Mouse (Mus musculus) limb, embryonic 14.5 days (tissue): ENCODE results near the gene Wwox. TPM values are rescaled to one million over a fixed set of nuclear protein-coding genes. Genes with fewer than 3 reads are reported as not detected.

Experiments used
- ATAC-seq: fragments of 200-750 bp; cut with Nextera tagmentation; 2 replicates; pipeline ENCODE4 v1.8.0; 2017; ENCODE audit warnings: low read depth, moderate number of reproducible peaks, moderate TSS enrichment; ENCODE audit not compliant: low FRiP score
- DNase-seq: peaks from one replicate; pipeline ENCODE4 v3.0.0-alpha.2; 2015; ENCODE audit warnings: low spot score
- H3K27ac ChIP-seq: fragments of 300-500 bp; sonication (generic); replicated peaks from 2 replicates; pipeline ENCODE4 v1.5.1; 2014; ENCODE audit warnings: low read depth, mild to moderate bottlenecking, low read length, moderate library complexity, mixed read lengths
- H3K27me3 ChIP-seq: fragments of 300-500 bp; sonication (generic); 2 replicates; pipeline ENCODE4 v1.6.1; 2014; ENCODE audit warnings: low read length, mixed read lengths; ENCODE audit not compliant: control insufficient read depth, insufficient read depth
- H3K36me3 ChIP-seq: fragments of 300-500 bp; sonication (generic); 2 replicates; pipeline ENCODE4 v1.6.1; 2014; ENCODE audit warnings: mild to moderate bottlenecking, low read length, moderate library complexity, mixed read lengths; ENCODE audit not compliant: control insufficient read depth, insufficient read depth
- H3K4me1 ChIP-seq: fragments of 300-500 bp; sonication (generic); 2 replicates; pipeline ENCODE4 v1.6.1; 2014; ENCODE audit warnings: antibody characterized with exemption, low read length, mixed read lengths; ENCODE audit not compliant: control insufficient read depth, insufficient read depth
- H3K4me2 ChIP-seq: fragments of 300-500 bp; sonication (generic); replicated peaks from 2 replicates; pipeline ENCODE4 v1.6.1; 2014; ENCODE audit warnings: low read depth, mild to moderate bottlenecking, low read length, moderate library complexity; ENCODE audit not compliant: severe bottlenecking
- H3K4me3 ChIP-seq: fragments of 300-500 bp; sonication (generic); replicated peaks from 2 replicates; pipeline ENCODE4 v1.5.1; 2014; ENCODE audit warnings: low read length
- H3K9ac ChIP-seq: fragments of 300-500 bp; sonication (generic); 2 replicates; pipeline ENCODE4 v1.6.1; 2014; ENCODE audit warnings: mild to moderate bottlenecking, low read depth, low read length, moderate library complexity; ENCODE audit not compliant: severe bottlenecking
- H3K9me3 ChIP-seq: fragments of 300-500 bp; sonication (generic); 2 replicates; pipeline ENCODE4 v1.6.1; 2016; ENCODE audit warnings: low read length; ENCODE audit not compliant: control insufficient read depth
- POLR2A ChIP-seq: fragments of 200-500 bp; IDR thresholded peaks from 2 replicates; pipeline ENCODE4 v1.8.0; 2012; ENCODE audit warnings: inconsistent platforms, mild to moderate bottlenecking, moderate library complexity, borderline replicate concordance; ENCODE audit not compliant: insufficient read depth, insufficient read length; ENCODE audit errors: extremely low read depth
- whole genome bisulfite sequencing: fragments of 180-500 bp; shearing (Covaris S2); extraction: QIAGEN DNeasy Blood & Tissue Kit; methylation state at CpG from one replicate; pipeline ENCODE4 v1.1.7; 2014; 5-methylcytosine and 5-hydroxymethylcytosine counted together
- polyA plus RNA-seq, 2 experiments: library from polyadenylated mRNA; depleted of rRNA in 1 of 2; stranded (reverse) in 1 of 2; unstranded in 1 of 2; fragments of >200 nt; fragmentation: Nextera tagmentation in 1 of 2; extraction: Ambion mirVana in 1 of 2; gene quantifications; 2 replicates each; pipeline versions ENCODE4 v1.2.1 to v1.2.3; 2012 to 2014

The Wwox gene
- polyA plus RNA-seq, 2 experiments = 8.6 to 9.4 TPM

DNA sequence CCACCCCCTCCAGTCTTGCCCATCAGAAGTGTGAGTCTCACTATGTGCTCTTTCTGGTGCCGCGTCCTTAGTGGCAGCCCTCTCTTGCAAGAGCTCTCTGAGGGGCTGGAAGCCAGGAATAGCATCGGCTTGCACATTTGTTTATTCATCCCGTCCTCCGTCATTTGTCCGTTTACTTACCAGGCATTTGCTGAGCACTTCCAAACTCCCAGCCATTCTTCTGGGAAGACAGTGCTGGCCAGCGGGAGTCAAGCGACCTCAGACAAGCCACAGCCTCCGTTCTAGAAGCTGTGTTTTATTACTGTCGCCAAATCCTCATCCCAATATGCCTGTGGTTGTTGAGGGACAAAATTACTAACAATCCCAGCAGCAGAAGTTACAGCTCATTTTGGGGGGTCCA, 241.7 kb downstream of the Wwox start:
- no peak for DNase-seq
- 46% methylated on average over 10 of the region's 10 CpGs for WGBS
- Histone ChIP-seq H3K4me2 (no peak overlapping the region), H3K27ac (no peak overlapping the region), H3K4me3 (no peak overlapping the region), H3K36me3 (no peaks in the 10 kb centered on the region), H3K9me3 (no peaks in the 10 kb centered on the region), H3K27me3 (no peaks in the 10 kb centered on the region), H3K9ac (no peak overlapping the region), H3K4me1 (0 out of 2 replicates have a peak, but pooled peaks cover 8% of the 10 kb centered on the region)
- ATAC-seq = no peak
- no peak for TF ChIP-seq POLR2A

DNA sequence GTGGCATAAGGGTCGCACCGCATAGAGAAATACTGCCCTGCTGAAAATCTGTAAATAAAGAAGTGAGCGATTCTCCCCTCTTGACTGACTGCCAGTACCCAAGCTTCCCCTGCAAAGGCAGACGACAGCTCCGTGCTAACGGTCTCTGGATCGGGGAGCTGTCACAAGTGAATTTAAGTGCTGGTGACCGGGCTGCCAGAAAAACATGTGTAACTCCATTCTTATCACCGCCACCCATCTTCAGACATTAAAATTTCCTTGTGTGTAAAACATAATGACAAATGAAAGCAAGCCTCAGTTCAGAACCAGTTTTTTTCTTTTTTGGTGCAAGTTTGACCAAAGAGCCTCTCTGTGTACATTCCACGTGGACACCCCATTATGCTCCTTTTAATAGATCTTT, 242.7 kb downstream of the Wwox start:
- DNase-seq (no peak), ATAC-seq (no peak)
- Histone ChIP-seq H3K4me2 (no peak overlapping the region), H3K36me3 (no peaks in the 10 kb centered on the region), H3K9me3 (no peaks in the 10 kb centered on the region), H3K9ac (no peak overlapping the region), H3K27ac (no peak overlapping the region), H3K4me3 (no peak overlapping the region), H3K4me1 (0 out of 2 replicates have a peak, but pooled peaks cover 8% of the 10 kb centered on the region), H3K27me3 (no peaks in the 10 kb centered on the region)
- TF ChIP-seq POLR2A = no peak
- 56% methylated on average over 10 of the region's 10 CpGs for WGBS

DNA sequence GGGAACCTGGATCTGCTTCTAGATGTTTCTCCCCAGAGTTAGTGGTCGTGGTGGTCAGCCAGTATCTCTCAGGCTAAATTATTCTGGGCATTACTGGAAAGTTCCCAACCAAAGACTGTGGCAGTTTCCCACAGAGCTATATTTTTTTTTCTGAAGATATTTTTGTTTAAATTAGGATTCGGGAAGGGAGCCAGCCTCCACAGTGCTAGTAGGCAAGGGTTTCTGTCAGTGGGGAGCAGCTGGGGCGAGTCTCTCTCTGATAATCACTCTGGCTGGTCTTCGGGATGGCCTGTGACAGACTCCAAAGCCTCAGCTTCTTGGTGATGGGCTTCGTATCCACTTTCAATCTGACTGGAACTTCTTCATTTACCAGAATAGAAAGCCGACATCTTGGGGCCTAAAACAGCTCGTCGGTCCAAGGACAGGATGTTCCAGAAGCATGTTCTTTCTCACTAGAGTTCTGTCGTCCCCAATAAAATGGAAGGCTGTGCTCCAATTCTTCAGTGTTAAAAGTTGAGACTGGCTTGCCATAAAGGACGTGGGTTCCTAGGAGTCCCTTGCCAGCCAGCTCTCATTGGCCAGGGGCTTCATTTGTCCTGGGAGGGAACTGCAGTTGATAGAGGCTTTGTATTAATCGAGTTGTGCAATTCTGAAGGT, 244.7 kb downstream of the Wwox start:
- H3K27me3 ChIP-seq = no peaks in the 10 kb centered on the region
- no peak overlapping the region for H3K9ac ChIP-seq
- no peak overlapping the region for H3K27ac ChIP-seq
- 72% methylated on average over 11 of the region's 11 CpGs for WGBS
- DNase-seq = no peak
- no peaks in the 10 kb centered on the region for H3K36me3 ChIP-seq
- no peaks in the 10 kb centered on the region for H3K9me3 ChIP-seq
- H3K4me3 ChIP-seq = no peak overlapping the region
- 0 out of 2 replicates have a peak, but pooled peaks cover 7% of the 10 kb centered on the region for H3K4me1 ChIP-seq
- no peak for TF ChIP-seq POLR2A
- no peak for ATAC-seq
- H3K4me2 ChIP-seq = no peak overlapping the region

DNA sequence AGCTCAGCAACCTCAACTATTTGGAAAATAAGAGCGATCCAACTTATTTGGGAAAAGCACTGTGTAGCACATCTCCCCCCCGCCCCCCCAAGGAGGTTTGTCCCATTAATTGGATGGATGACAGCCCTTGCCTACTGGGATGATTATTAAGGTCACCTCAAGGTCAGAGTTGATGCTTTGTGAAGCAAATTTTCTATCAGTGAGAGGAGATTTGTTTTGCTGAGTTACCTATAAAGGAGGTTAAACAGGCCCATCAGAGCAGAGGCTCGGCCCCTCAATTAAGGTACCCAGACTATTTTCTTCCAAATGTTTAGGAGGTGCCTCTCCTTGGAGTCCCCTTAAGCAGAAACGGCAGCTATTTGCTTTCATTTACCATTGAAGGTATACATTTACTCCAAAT, 247.0 kb downstream of the Wwox start:
- 87% methylated on average over 4 of the region's 4 CpGs for WGBS
- H3K9me3 ChIP-seq = no peaks in the 10 kb centered on the region
- H3K36me3 ChIP-seq = no peaks in the 10 kb centered on the region
- no peaks in the 10 kb centered on the region for H3K4me1 ChIP-seq
- TF ChIP-seq POLR2A = no peak
- H3K27ac ChIP-seq = no peak overlapping the region
- no peaks in the 10 kb centered on the region for H3K27me3 ChIP-seq
- H3K9ac ChIP-seq = no peak overlapping the region
- DNase-seq = no peak
- H3K4me3 ChIP-seq = no peak overlapping the region
- ATAC-seq = no peak
- no peak overlapping the region for H3K4me2 ChIP-seq

DNA sequence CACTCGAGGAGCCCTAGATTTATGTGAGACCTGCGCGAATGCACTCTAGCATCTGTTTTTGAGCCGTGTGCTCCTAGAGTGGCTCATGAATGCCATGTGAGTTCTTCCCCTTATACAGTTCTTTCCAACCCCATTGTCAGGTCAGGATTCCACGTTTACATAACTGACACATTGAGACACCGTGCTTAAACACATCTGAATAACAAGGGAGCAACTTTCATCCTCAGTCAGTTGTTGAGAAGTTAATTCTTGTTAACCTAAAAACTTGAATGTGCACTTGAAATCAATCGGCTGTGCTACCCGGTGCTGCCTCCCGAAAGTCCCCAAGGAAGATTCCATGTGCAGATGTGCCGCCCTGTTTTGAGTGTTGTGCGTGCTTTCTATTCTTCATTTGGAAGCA, 249.3 kb downstream of the Wwox start:
- no peak overlapping the region for H3K27ac ChIP-seq
- no peaks in the 10 kb centered on the region for H3K9me3 ChIP-seq
- no peak for ATAC-seq
- H3K4me1 ChIP-seq = no peaks in the 10 kb centered on the region
- H3K4me2 ChIP-seq = no peak overlapping the region
- H3K9ac ChIP-seq = no peak overlapping the region
- TF ChIP-seq POLR2A = no peak
- no peak for DNase-seq
- no peaks in the 10 kb centered on the region for H3K27me3 ChIP-seq
- no peaks in the 10 kb centered on the region for H3K36me3 ChIP-seq
- H3K4me3 ChIP-seq = no peak overlapping the region
- WGBS = 76% methylated on average over 11 of the region's 11 CpGs
